Mouse (Mus musculus) heart, postnatal 0 days (tissue): ENCODE data around the gene Zmiz2. TPM values are rescaled to one million over a fixed set of nuclear protein-coding genes. Genes with fewer than 3 reads are reported as not detected.

ENCODE experiments used
- ATAC-seq: fragments of 200-750 bp; cut with Nextera tagmentation; 2 replicates; pipeline ENCODE4 v1.8.0; 2017; ENCODE audit warnings: low read depth, moderate number of reproducible peaks, moderate library complexity; ENCODE audit not compliant: insufficient read depth
- DNase-seq: peaks from one replicate; pipeline ENCODE4 v3.0.0-alpha.2; 2016; ENCODE audit warnings: low spot score
- H3K27ac ChIP-seq: fragments of 300-500 bp; sonication (generic); 2 replicates; pipeline ENCODE4 v1.5.1; 2014; ENCODE audit warnings: low read depth, mild to moderate bottlenecking
- H3K27me3 ChIP-seq: fragments of 300-500 bp; sonication (generic); 2 replicates; pipeline ENCODE4 v1.6.1; 2014; ENCODE audit warnings: low read length, mixed read lengths; ENCODE audit not compliant: control insufficient read depth, insufficient read depth
- H3K36me3 ChIP-seq: fragments of 300-500 bp; sonication (generic); replicated peaks from 2 replicates; pipeline ENCODE4 v1.6.1; 2014; ENCODE audit warnings: low read length, mixed read lengths; ENCODE audit not compliant: control insufficient read depth, insufficient read depth
- H3K4me1 ChIP-seq: fragments of 300-500 bp; sonication (generic); 2 replicates; pipeline ENCODE4 v1.6.1; 2014; ENCODE audit warnings: antibody characterized with exemption; ENCODE audit not compliant: control insufficient read depth, insufficient read depth
- H3K4me2 ChIP-seq: fragments of 300-500 bp; sonication (generic); 2 replicates; pipeline ENCODE4 v1.6.1; 2014; ENCODE audit warnings: low read depth, mild to moderate bottlenecking, low read length, moderate library complexity
- H3K4me3 ChIP-seq: fragments of 300-500 bp; sonication (generic); 2 replicates; pipeline ENCODE4 v1.5.1; 2014; ENCODE audit warnings: low read depth, low read length
- H3K9ac ChIP-seq: fragments of 300-500 bp; sonication (generic); replicated peaks from 2 replicates; pipeline ENCODE4 v1.6.1; 2014; ENCODE audit warnings: low read depth, low read length, mixed read lengths
- H3K9me3 ChIP-seq: fragments of 300-500 bp; sonication (generic); replicated peaks from 2 replicates; pipeline ENCODE4 v1.6.1; 2016; ENCODE audit warnings: low read length; ENCODE audit not compliant: control insufficient read depth
- CTCF ChIP-seq: IDR thresholded peaks from 2 replicates; pipeline ENCODE4 v1.5.1; 2016; ENCODE audit warnings: antibody characterized with exemption, control low read depth, low read depth
- EP300 ChIP-seq: IDR thresholded peaks from 2 replicates; pipeline ENCODE4 v1.6.1; 2016; ENCODE audit warnings: antibody characterized with exemption, low read depth
- WGBS: fragments of 180-500 bp; shearing (Covaris S2); extraction: QIAGEN DNeasy Blood & Tissue Kit; methylation state at CpG from one replicate; pipeline ENCODE4 v1.1.7; 2014; 5-methylcytosine and 5-hydroxymethylcytosine counted together
- polyA plus RNA-seq: library from polyadenylated mRNA; unstranded; fragments of >200 nt; fragmentation: Nextera tagmentation; extraction: Ambion mirVana; gene quantifications from 2 replicates; pipeline ENCODE4 v1.2.1, GENCODE M21; 2015
- total RNA-seq: library from RNA; depleted of rRNA; stranded (reverse); fragments of >200 nt; gene quantifications from 2 replicates; pipeline ENCODE4 v1.2.3, GENCODE M21; 2014; ENCODE audit warnings: low replicate concordance

Gene Zmiz2
- total and polyA plus RNA-seq, 2 experiments from 2014 or later = 6.9 to 45.4 TPM

GRCm38 (mm10) chr11:6390376-6391053, 1.6 kb downstream of the Zmiz2 start:
- no peak for DNase-seq
- H3K36me3 ChIP-seq = 0 out of 2 replicates have a peak, but pooled peaks cover 14% of the 10 kb centered on the region
- H3K9me3 ChIP-seq = no peaks in the 10 kb centered on the region
- H3K4me3 ChIP-seq = peak overlapping the region; percentile 80; the same call in 1 of the 2 replicates
- ATAC-seq = no peak
- peaks cover 11% of the 10 kb centered on the region for H3K4me1 ChIP-seq
- TF ChIP-seq EP300 (no peak), CTCF (no peak)
- H3K27ac ChIP-seq = no peak overlapping the region
- no peaks in the 10 kb centered on the region for H3K27me3 ChIP-seq
- peak overlapping the region; percentile 91 for H3K4me2 ChIP-seq
- WGBS = 90% methylated on average over 8 of the region's 8 CpGs
- H3K9ac ChIP-seq = 0 out of 2 replicates have a peak overlapping the region, but pooled peaks have one; percentile 78

- H3K9ac ChIP-seq = no peak overlapping the region
These were observed 2.8 kb downstream of the Zmiz2 start for GRCm38 (mm10) chr11:6391516-6392276.

GRCm38 (mm10) chr11:6392857-6393256, 4.0 kb downstream of the Zmiz2 start:
- Histone ChIP-seq H3K36me3 (peaks cover 38% of the 10 kb centered on the region), H3K4me3 (no peak overlapping the region), H3K27me3 (no peaks in the 10 kb centered on the region), H3K4me1 (peaks cover 11% of the 10 kb centered on the region), H3K9ac (no peak overlapping the region), H3K4me2 (no peak overlapping the region), H3K27ac (no peak overlapping the region), H3K9me3 (no peaks in the 10 kb centered on the region)
- ATAC-seq = no peak
- no peak for TF ChIP-seq CTCF
- no peak for TF ChIP-seq EP300
- DNase-seq = no peak
- WGBS = 67% methylated on average over 6 of the region's 6 CpGs

More at GRCm38 (mm10) chr11:6391516-6392276, 2.8 kb downstream of the Zmiz2 start:
- H3K9me3 ChIP-seq = no peaks in the 10 kb centered on the region
- H3K4me1 ChIP-seq = peaks cover 11% of the 10 kb centered on the region
- no peak for ATAC-seq
- 87% methylated on average over 8 of the region's 8 CpGs for WGBS
- no peaks in the 10 kb centered on the region for H3K27me3 ChIP-seq
- no peak for DNase-seq
- H3K4me3 ChIP-seq = no peak overlapping the region
- H3K27ac ChIP-seq = no peak overlapping the region
- peaks cover 26% of the 10 kb centered on the region for H3K36me3 ChIP-seq
- TF ChIP-seq CTCF (no peak), EP300 (no peak)
- H3K4me2 ChIP-seq = no peak overlapping the region

GRCm38 (mm10) chr11:6393866-6394265, 5.0 kb downstream of the Zmiz2 start:
- peaks cover 11% of the 10 kb centered on the region for H3K4me1 ChIP-seq
- H3K36me3 ChIP-seq = peaks cover 47% of the 10 kb centered on the region
- H3K27me3 ChIP-seq = no peaks in the 10 kb centered on the region
- no peak overlapping the region for H3K27ac ChIP-seq
- TF ChIP-seq CTCF (no peak), EP300 (no peak)
- DNase-seq (no peak), ATAC-seq (no peak)
- H3K4me2 ChIP-seq = no peak overlapping the region
- 44% methylated on average over 1 of the region's 1 CpGs for WGBS
- H3K9ac ChIP-seq = no peak overlapping the region
- H3K9me3 ChIP-seq = no peaks in the 10 kb centered on the region
- H3K4me3 ChIP-seq = no peak overlapping the region

- TF ChIP-seq EP300 (no peak), CTCF (no peak)
- Histone ChIP-seq H3K9ac (no peak overlapping the region), H3K36me3 (peaks cover 63% of the 10 kb centered on the region), H3K27me3 (no peaks in the 10 kb centered on the region), H3K4me3 (no peak overlapping the region), H3K27ac (no peak overlapping the region), H3K4me1 (peaks cover 4% of the 10 kb centered on the region; the same call in 1 of the 2 replicates), H3K9me3 (no peaks in the 10 kb centered on the region), H3K4me2 (no peak overlapping the region)
- DNase-seq (no peak), ATAC-seq (no peak)
- 83% methylated on average over 5 of the region's 5 CpGs for WGBS
These were observed 6.7 kb downstream of the Zmiz2 start for GRCm38 (mm10) chr11:6395565-6395964.
